Mouse (Mus musculus): ENCODE results near the gene Ankrd12. TPM values are rescaled to one million over a fixed set of nuclear protein-coding genes. Genes with fewer than 3 reads are reported as not detected.

Gene Ankrd12
- total and polyA plus RNA-seq, 3 experiments = 5.9 to 74.8 (median 67.7) TPM

DNA sequence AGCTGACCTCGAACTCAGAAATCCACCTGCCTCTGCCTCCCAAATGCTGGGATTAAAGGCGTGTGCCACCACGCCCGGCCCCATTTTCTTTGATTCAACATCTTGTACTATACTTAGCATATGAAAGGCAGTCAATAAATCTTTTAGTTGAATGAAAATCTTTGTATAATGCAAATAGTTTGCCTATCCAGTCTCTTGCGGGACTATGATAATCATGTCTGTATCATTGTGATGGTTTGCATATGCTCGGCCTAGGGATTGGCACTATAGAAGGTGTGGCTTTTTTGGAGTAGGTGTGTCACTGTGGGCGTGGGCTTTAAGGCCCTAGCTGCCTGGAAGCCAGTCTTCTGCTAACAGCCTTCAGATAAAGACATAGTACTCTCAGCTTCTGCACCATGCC lies 27.2 kb upstream of the Ankrd12 start:
- Histone ChIP-seq H3K9me3 (replicated peaks) (no peaks in the 10 kb centered on the region), H3K27me3 (ENCODE audit: insufficient read depth, low read length) (no peaks in the 10 kb centered on the region), H3K4me1 (ENCODE audit: insufficient read depth, low read depth, low read length) (peaks cover 39% of the 10 kb centered on the region), H3K36me3 (replicated peaks) (peaks cover 4% of the 10 kb centered on the region), H3K4me3 (ENCODE audit: low read depth, low read length) (no peak overlapping the region)
- TF ChIP-seq POLR2AphosphoS5 (IDR thresholded peaks at IDR 0.05; ENCODE audit: insufficient replicate concordance, low read depth, low read length) (no peak), CTCF (IDR thresholded peaks at IDR 0.05; ENCODE audit: low read depth, low read length) (no peak), TAL1 (conservative IDR thresholded peaks at IDR 0.05; ENCODE audit: low read depth, low read length) (no peak), GATA2 (IDR thresholded peaks at IDR 0.05; ENCODE audit: borderline replicate concordance, low read depth, low read length) (no peak), GATA1 (IDR thresholded peaks at IDR 0.05; ENCODE audit: borderline replicate concordance, low read length) (no peak)
- ATAC-seq (ENCODE audit: extremely low read depth, insufficient number of reproducible peaks, low FRiP score, poor library complexity, severe bottlenecking) = no peak
- DNase-seq (ENCODE audit: low spot score) = no peak

- peak; percentile 95 for ATAC-seq (ENCODE audit: extremely low read depth, insufficient number of reproducible peaks, low FRiP score, poor library complexity, severe bottlenecking)
- peak; percentile 89 for DNase-seq (ENCODE audit: low spot score)
- Histone ChIP-seq H3K4me1 (ENCODE audit: insufficient read depth, low read depth, low read length) (peaks cover 43% of the 10 kb centered on the region), H3K4me3 (ENCODE audit: low read depth, low read length) (peak within 1 kb of the TSS; percentile 92), H3K27me3 (ENCODE audit: insufficient read depth, low read length) (no peaks in the 10 kb centered on the region), H3K9me3 (replicated peaks) (no peaks in the 10 kb centered on the region), H3K36me3 (replicated peaks) (peaks cover 21% of the 10 kb centered on the region)
- TF ChIP-seq GATA1 (IDR thresholded peaks at IDR 0.05; ENCODE audit: borderline replicate concordance, low read length) (no peak), CTCF (IDR thresholded peaks at IDR 0.05; ENCODE audit: low read depth, low read length) (peak; percentile 56; the same call in 1 of the 2 replicates), TAL1 (conservative IDR thresholded peaks at IDR 0.05; ENCODE audit: low read depth, low read length) (no peak)
These were observed 24.8 kb upstream of the Ankrd12 start, which contains the start of gene Ndufv2 for GRCm38 (mm10) chr17:66101380-66102330. Gene Ndufv2 (minus strand): TSS chr17:66101559.

GRCm38 (mm10) chr17:66100566-66101379 lies 23.9 kb upstream of the Ankrd12 start:
- H3K9me3 ChIP-seq (replicated peaks) = no peaks in the 10 kb centered on the region
- H3K36me3 ChIP-seq (replicated peaks) = peaks cover 24% of the 10 kb centered on the region
- no peak for DNase-seq (ENCODE audit: low spot score)
- H3K4me1 ChIP-seq (ENCODE audit: insufficient read depth, low read depth, low read length) = peaks cover 45% of the 10 kb centered on the region
- no peak for ATAC-seq (ENCODE audit: extremely low read depth, insufficient number of reproducible peaks, low FRiP score, poor library complexity, severe bottlenecking)
- TF ChIP-seq GATA2 (IDR thresholded peaks at IDR 0.05; ENCODE audit: borderline replicate concordance, low read depth, low read length) = no peak
- no peak for TF ChIP-seq CTCF (IDR thresholded peaks at IDR 0.05; ENCODE audit: low read depth, low read length)
- no peak for TF ChIP-seq TAL1 (conservative IDR thresholded peaks at IDR 0.05; ENCODE audit: low read depth, low read length)
- no peak for TF ChIP-seq POLR2AphosphoS5 (IDR thresholded peaks at IDR 0.05; ENCODE audit: insufficient replicate concordance, low read depth, low read length)
- no peak for TF ChIP-seq GATA1 (IDR thresholded peaks at IDR 0.05; ENCODE audit: borderline replicate concordance, low read length)
- H3K27me3 ChIP-seq (ENCODE audit: insufficient read depth, low read length) = no peaks in the 10 kb centered on the region
- peak overlapping the region; percentile 92 for H3K4me3 ChIP-seq (ENCODE audit: low read depth, low read length)

DNA sequence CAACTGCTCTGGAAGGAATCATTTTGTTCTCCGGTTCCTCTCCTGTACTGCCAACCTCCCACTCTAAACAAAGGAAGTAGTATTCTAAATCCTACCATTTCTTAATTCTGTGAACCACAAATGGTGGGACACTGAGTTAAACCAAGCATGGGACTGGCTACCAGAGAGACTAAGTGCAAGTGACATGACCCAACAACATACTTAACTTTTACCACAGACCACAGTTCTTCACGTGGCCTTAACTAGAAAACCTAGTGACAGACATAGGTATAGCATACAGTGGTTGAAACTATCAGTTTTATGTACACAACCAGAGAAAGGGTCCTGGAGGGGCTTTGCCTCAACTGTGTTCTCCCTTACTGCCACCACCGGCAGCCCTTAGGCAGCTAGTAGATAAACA lies 15.8 kb upstream of the Ankrd12 start:
- Histone ChIP-seq H3K27me3 (ENCODE audit: insufficient read depth, low read length) (no peaks in the 10 kb centered on the region), H3K36me3 (replicated peaks) (peaks cover 75% of the 10 kb centered on the region), H3K4me1 (ENCODE audit: insufficient read depth, low read depth, low read length) (peaks cover 29% of the 10 kb centered on the region), H3K4me3 (ENCODE audit: low read depth, low read length) (no peak overlapping the region), H3K9me3 (replicated peaks) (no peaks in the 10 kb centered on the region)
- no peak for ATAC-seq (ENCODE audit: extremely low read depth, insufficient number of reproducible peaks, low FRiP score, poor library complexity, severe bottlenecking)
- no peak for TF ChIP-seq POLR2AphosphoS5 (IDR thresholded peaks at IDR 0.05; ENCODE audit: insufficient replicate concordance, low read depth, low read length)
- no peak for DNase-seq (ENCODE audit: low spot score)

GRCm38 (mm10) chr17:66092065-66092464 lies 15.2 kb upstream of the Ankrd12 start:
- H3K4me3 ChIP-seq (ENCODE audit: low read depth, low read length) = no peak overlapping the region
- DNase-seq (ENCODE audit: low spot score) = no peak
- no peaks in the 10 kb centered on the region for H3K9me3 ChIP-seq (replicated peaks)
- H3K4me1 ChIP-seq (ENCODE audit: insufficient read depth, low read depth, low read length) = peaks cover 24% of the 10 kb centered on the region
- peaks cover 75% of the 10 kb centered on the region for H3K36me3 ChIP-seq (replicated peaks)
- TF ChIP-seq GATA2 (IDR thresholded peaks at IDR 0.05; ENCODE audit: borderline replicate concordance, low read depth, low read length) (no peak), TAL1 (conservative IDR thresholded peaks at IDR 0.05; ENCODE audit: low read depth, low read length) (no peak), GATA1 (IDR thresholded peaks at IDR 0.05; ENCODE audit: borderline replicate concordance, low read length) (no peak), POLR2AphosphoS5 (IDR thresholded peaks at IDR 0.05; ENCODE audit: insufficient replicate concordance, low read depth, low read length) (no peak), CTCF (IDR thresholded peaks at IDR 0.05; ENCODE audit: low read depth, low read length) (no peak)
- no peak for ATAC-seq (ENCODE audit: extremely low read depth, insufficient number of reproducible peaks, low FRiP score, poor library complexity, severe bottlenecking)
- H3K27me3 ChIP-seq (ENCODE audit: insufficient read depth, low read length) = no peaks in the 10 kb centered on the region

- DNase-seq (ENCODE audit: low spot score) (no peak), ATAC-seq (ENCODE audit: extremely low read depth, insufficient number of reproducible peaks, low FRiP score, poor library complexity, severe bottlenecking) (no peak)
- H3K9me3 ChIP-seq (replicated peaks) = no peaks in the 10 kb centered on the region
- peaks cover 77% of the 10 kb centered on the region for H3K36me3 ChIP-seq (replicated peaks)
- H3K27me3 ChIP-seq (ENCODE audit: insufficient read depth, low read length) = no peaks in the 10 kb centered on the region
- H3K4me1 ChIP-seq (ENCODE audit: insufficient read depth, low read depth, low read length) = peaks cover 20% of the 10 kb centered on the region
- no peak overlapping the region for H3K4me3 ChIP-seq (ENCODE audit: low read depth, low read length)
- TF ChIP-seq CTCF (IDR thresholded peaks at IDR 0.05; ENCODE audit: low read depth, low read length) = no peak
- no peak for TF ChIP-seq GATA1 (IDR thresholded peaks at IDR 0.05; ENCODE audit: borderline replicate concordance, low read length)
- TF ChIP-seq TAL1 (conservative IDR thresholded peaks at IDR 0.05; ENCODE audit: low read depth, low read length) = no peak
- no peak for TF ChIP-seq GATA2 (IDR thresholded peaks at IDR 0.05; ENCODE audit: borderline replicate concordance, low read depth, low read length)
- no peak for TF ChIP-seq POLR2AphosphoS5 (IDR thresholded peaks at IDR 0.05; ENCODE audit: insufficient replicate concordance, low read depth, low read length)
These were observed 14.5 kb upstream of the Ankrd12 start for GRCm38 (mm10) chr17:66091392-66091791.

Measured in G1E (cell line).